Mouse (Mus musculus) hematopoietic stem cell, adult 5-6 weeks (primary cell): ENCODE results near the gene March10. TPM values are rescaled to one million over a fixed set of nuclear protein-coding genes. Genes with fewer than 3 reads are reported as not detected.

Source experiments
- ATAC-seq, 2 experiments: fragments of 125-278 bp in 1 of 2; replicated peaks in 1 of 2; 2 replicates each; pipeline ENCODE4 v1.8.0; 2016 to 2017; ENCODE audit warnings: inconsistent platforms in 2 of 2, mild to moderate bottlenecking in 2 of 2, moderate number of reproducible peaks in 2 of 2, low read depth in 1 of 2, moderate TSS enrichment in 1 of 2; ENCODE audit not compliant: low FRiP score in 2 of 2, poor library complexity in 2 of 2, severe bottlenecking in 2 of 2, insufficient read depth in 1 of 2, low TSS enrichment in 1 of 2
- total RNA-seq: library from RNA; stranded (forward); fragments of 172-1452, 232-1000 nt; gene quantifications from 2 replicates; pipeline ENCODE4 v1.2.3, GENCODE M21; 2017

Gene March10
- total RNA-seq, 1 experiment from 2014 or later, result not detected

DNA sequence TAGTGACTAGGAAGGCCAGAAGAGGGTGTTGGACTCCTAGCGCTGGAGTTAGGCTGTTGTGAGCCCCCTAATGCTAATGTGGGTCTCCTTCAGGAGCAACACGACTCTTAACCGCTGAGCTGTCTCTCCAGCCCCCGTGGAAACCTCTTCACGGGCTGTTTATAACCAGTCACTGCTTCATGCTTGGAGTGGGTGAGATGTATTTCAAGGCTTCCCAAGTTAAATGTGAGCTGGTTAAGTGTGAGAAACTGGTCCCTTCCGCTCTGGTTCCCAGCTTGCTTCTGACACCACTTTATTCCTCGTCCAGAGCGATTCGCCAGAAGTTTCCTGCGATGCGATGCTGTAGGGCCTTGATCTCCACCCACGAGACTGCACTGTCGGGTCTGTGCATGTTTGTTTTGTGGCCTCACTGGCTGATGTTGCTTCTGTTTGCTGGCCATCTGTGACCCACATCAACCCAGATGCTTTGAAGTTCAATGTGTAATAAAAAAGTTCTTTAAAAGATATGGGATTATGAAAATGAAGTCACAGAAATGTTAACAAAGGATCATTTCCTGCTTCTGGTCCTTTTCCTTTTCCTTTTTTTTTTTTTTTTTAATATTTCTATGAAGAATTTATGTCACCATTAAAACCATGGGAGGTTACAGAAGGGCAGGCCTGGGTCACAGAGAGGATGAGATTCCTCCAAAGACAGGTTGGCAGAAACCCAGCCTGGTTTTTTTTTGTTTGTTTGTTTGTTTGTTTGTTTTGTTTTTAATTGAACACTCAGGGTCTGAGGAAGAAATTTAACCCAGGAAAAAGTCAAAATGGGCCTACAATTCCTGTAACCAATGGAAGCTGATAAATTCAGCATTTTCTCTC lies 86.8 kb downstream of the March10 start:
- no peak for ATAC-seq

DNA sequence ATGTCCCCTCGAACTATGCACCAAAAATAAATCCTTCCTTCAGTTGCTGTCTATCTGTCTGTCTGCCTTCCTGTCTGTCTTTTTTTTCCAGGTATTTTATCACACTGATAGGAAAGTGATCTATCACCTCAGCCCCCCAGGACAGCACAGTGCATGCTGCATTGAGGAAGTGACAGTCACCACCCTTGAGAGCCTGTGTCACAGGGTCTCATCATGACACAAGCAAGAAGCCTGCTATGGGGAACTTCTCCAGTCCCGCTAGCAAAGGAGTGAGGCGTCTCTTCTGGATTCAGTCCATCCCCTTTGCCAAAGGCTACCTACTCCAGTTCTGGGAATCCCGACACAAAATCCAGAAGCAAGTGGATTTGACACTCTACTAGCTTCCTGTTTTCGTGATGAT lies 87.7 kb downstream of the March10 start:
- no peak for ATAC-seq

DNA sequence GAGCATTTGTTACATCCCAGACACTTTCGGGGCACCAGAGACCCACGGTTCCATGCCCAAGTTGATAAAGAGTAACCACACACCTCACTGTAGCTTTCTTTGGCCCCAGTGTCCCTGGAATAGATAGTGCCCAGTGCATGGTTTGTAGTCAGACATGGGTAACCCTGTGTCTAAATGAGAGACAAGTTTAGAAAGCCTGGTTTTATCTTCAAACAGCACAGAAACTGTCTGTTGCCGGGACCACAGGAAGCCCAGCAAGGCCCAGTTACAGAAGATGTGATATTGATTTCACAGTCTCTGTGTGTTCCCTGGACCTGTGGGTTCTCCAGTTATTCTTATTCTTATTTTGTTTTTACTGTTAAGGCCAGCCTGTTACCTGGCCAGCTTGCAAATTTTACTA lies 89.4 kb downstream of the March10 start:
- ATAC-seq, result no peak

DNA sequence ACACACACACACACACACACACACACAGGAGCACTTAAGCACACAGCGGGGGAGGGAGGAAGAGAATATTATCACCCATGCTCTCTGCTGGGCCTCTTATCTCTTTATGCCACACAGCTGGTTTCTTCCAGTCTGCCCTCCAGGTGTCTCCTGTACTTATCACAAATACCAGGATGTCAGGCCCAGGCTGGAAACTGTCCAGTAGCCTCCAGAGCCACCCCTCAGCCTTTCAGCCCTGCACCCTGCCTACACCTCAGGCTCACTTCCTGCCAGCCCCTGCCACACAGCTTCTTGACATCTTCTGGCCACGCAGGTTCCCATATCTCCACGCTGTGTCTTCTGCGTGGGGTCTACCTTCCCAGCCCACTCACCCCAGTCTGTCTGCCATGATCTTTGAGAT lies 90.5 kb downstream of the March10 start:
- ATAC-seq, result peak; percentile 67 to 77

DNA sequence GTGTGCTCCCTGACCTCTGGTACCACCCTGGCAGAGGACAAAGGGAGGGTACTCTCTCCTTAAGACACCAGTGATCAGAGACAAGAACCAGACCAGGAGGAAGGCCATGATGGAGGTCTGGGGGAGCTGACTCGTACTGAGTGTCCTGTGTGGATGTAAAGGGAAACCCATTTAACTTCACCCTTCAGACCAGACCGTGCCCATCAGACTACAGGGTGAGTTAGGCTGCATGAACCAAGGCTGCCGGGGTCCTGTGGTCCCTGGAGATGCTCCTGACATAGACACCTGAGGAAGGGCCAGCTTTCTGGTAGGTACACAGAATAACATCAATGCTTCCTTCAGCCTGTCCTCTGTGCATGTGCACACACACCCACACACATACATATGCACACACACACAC lies 90.9 kb downstream of the March10 start:
- no peak for ATAC-seq

GRCm38 (mm10) chr11:105364386-105365065 lies 92.0 kb downstream of the March10 start:
- no peak for ATAC-seq

GRCm38 (mm10) chr11:105363598-105364385 lies 92.7 kb downstream of the March10 start:
- no peak for ATAC-seq

DNA sequence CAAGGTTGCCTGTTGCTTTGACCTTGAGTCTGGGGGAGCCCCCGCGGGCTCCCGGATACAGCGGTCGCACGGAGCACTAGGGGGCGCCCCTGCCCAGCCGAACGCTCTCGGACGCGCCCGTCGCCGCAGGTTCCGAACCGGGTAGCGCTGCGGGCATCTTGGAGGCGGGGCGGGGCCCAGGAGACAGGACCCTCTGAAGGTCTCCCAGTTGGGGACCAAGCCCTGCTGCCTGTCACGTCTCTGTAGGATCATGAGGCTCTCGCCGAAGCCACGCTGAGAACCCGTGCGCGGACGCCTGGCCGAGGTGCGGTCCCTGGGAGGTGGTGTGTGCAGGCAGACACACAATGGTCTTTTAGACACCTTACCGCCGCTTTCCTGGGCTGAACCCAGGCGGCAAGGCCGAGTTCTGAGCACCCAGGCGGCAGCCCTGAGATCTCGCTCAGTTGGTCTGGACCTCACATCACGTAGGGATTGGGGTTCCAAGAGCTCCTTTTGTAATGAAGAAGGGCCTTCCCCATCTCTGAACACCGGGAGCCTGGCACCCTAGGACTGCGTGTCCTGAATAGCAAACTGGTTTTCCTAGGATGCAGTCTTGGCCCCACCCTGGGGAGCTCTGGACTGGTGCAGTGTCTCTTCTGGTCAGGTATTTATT lies 93.5 kb downstream of the March10 start:
- peak; percentile 54 to 57; a peak in 3 of 4 replicates for ATAC-seq

DNA sequence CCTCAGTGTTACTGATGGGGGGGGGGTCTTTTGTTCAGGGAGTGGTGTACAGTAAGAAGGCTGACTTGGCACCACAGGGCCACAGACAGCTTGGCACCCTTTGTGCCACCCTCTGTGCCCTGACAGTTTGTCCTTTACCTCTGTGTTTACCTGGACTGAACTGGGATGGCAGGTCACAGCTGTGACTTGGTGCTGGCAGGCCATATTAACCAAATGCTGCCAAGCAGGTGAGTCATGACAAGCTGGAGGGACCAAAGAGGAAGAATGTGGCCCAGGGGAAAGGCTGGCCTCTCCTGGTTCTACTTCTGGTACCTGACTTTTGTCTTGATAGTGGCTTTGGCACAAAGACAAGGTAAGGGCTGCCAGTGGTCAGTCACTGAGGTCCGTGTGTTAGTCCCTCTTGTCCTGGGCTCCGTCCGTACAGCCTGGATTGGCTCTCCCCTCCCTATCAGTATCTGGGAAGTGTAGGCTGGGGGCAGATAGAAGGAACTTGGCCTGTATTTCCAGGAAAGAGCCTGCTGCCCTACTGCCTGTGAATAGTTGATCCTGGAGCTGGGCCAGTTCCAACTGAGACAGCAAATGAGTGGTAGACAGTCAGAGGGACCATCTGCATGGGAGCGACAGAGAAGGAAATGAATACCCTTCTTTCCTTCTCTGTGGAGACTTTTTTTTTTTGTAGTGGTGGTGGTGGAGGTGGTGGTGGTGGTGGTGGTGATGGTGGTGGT lies 94.3 kb downstream of the March10 start:
- ATAC-seq, result no peak

DNA sequence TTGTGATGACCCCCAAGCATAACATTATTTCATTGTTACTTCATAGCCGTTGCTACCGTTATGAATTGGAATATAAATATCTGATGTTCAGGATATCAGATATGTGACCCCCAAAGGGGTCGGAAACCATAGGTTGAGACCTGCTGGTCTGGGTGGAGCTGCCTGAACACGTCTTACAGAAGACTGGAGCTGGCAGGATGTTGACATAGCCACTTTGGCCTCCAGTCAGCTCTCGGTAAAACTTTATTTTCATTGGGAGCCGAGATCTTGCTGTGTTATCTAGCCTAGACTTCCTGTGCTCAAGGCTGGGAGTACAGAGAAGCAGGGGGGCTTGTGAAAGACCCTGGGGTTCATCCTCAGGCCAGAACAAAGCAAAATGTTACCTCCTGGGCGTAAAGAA lies 100.2 kb downstream of the March10 start:
- ATAC-seq, result no peak

DNA sequence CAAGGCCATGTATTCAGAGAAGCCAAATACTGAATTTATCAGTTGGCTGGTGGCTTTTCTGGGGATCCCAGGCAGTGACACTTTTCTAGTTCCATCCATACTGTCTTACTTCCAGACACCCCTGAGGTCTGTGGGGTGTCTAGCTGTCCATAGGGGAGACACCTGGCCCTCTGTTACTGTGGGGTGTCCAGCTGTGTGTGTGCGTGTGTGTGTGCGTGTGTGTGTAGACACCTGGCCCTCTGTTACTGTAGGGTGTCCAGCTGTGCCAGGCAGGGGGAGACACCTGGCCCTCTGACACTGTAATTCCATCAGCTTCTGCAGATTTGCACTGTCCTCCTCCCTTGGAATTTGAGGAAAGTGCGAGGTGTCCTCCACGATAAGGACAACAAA lies 102.6 kb downstream of the March10 start:
- no peak for ATAC-seq

- ATAC-seq, result no peak
Measured at GRCm38 (mm10) chr11:105352954-105353890, 103.3 kb downstream of the March10 start.

- ATAC-seq, result no peak
Measured at GRCm38 (mm10) chr11:105352152-105352551, 104.4 kb downstream of the March10 start.

DNA sequence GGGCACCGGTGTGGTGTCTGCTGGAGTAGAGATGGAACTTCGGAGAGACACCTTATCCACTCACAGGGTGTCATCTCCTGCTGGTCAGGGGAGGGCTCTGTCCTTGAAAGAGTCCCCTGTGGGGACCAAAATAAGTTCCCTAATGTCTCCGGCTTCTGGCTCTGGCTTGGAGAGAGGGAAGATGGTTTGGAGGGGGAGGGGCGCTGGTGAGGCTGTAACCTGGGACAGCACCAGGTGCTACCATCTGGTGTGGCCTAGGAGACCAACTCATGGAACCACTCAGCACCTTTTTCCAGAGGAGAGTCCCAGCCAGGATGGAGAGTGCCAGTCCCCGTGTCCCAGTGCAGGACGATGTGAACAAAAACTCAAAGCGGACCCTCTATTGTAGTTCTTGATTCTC lies 105.9 kb downstream of the March10 start:
- ATAC-seq, result no peak

- ATAC-seq, result no peak
Measured at GRCm38 (mm10) chr11:105349780-105350324, 106.7 kb downstream of the March10 start.

- no peak for ATAC-seq
Measured at GRCm38 (mm10) chr11:105348495-105348982, 108.0 kb downstream of the March10 start.
